Mouse (Mus musculus): ENCODE measurements around the gene Baiap2. TPM values are rescaled to one million over a fixed set of nuclear protein-coding genes. Genes with fewer than 3 reads are reported as not detected.
A peak's percentile ranks its signal among the peaks of the same experiment; 100 is the strongest.

Baiap2 gene
- total RNA-seq, 4 experiments from 2014 or later: 0.56 to 1.7 (median 1.2) TPM

- peak; percentile 53 to 54 for DNase-seq (ENCODE audit: low spot score in 2 of 2)
Observed at GRCm38 (mm10) chr11:119919897-119920296, 22.7 kb upstream of the Baiap2 start.

GRCm38 (mm10) chr11:119920668-119921067 is 21.9 kb upstream of the Baiap2 start:
- no peak for DNase-seq (ENCODE audit: low spot score in 2 of 2)

GRCm38 (mm10) chr11:119925176-119925575 is 17.4 kb upstream of the Baiap2 start:
- no peak for DNase-seq (ENCODE audit: low spot score in 2 of 2)

GRCm38 (mm10) chr11:119926762-119927161 is 15.8 kb upstream of the Baiap2 start:
- DNase-seq (ENCODE audit: low spot score in 2 of 2): no peak

- DNase-seq (ENCODE audit: low spot score in 2 of 2): no peak
Observed at GRCm38 (mm10) chr11:119928023-119928681, 14.4 kb upstream of the Baiap2 start.

GRCm38 (mm10) chr11:119929603-119930265 is 12.8 kb upstream of the Baiap2 start:
- no peak for DNase-seq (ENCODE audit: low spot score in 2 of 2)

- DNase-seq (ENCODE audit: low spot score in 2 of 2): no peak
Observed at GRCm38 (mm10) chr11:119931809-119932208, 10.8 kb upstream of the Baiap2 start.

- DNase-seq (ENCODE audit: low spot score in 2 of 2): peak; percentile 28 to 51
Observed at GRCm38 (mm10) chr11:119933142-119933541, 9.4 kb upstream of the Baiap2 start.

GRCm38 (mm10) chr11:119933819-119934583 is 8.6 kb upstream of the Baiap2 start:
- DNase-seq (ENCODE audit: low spot score in 2 of 2): no peak

GRCm38 (mm10) chr11:119934773-119935172 is 7.8 kb upstream of the Baiap2 start:
- no peak for DNase-seq (ENCODE audit: low spot score in 2 of 2)

GRCm38 (mm10) chr11:119935457-119935856 is 7.1 kb upstream of the Baiap2 start:
- peak; percentile 38 to 44 for DNase-seq (ENCODE audit: low spot score in 2 of 2)

- no peak for DNase-seq (ENCODE audit: low spot score in 2 of 2)
Observed at GRCm38 (mm10) chr11:119936456-119936855, 6.1 kb upstream of the Baiap2 start.

GRCm38 (mm10) chr11:119937216-119937615 is 5.3 kb upstream of the Baiap2 start:
- no peak for DNase-seq (ENCODE audit: low spot score in 2 of 2)

- DNase-seq (ENCODE audit: low spot score in 2 of 2): no peak
Observed at GRCm38 (mm10) chr11:119937772-119938502, 4.6 kb upstream of the Baiap2 start.

- no peak for DNase-seq (ENCODE audit: low spot score in 2 of 2)
Observed at GRCm38 (mm10) chr11:119939073-119939710, 3.4 kb upstream of the Baiap2 start.

- no peak for DNase-seq (ENCODE audit: low spot score in 2 of 2)
Observed at GRCm38 (mm10) chr11:119939711-119940106, 2.9 kb upstream of the Baiap2 start.

- DNase-seq (ENCODE audit: low spot score in 2 of 2): no peak
Observed at GRCm38 (mm10) chr11:119940142-119940541, 2.4 kb upstream of the Baiap2 start.

- no peak for DNase-seq (ENCODE audit: low spot score in 2 of 2)
Observed at GRCm38 (mm10) chr11:119941794-119942193, 769 bp upstream of the Baiap2 start.

- no peak for DNase-seq (ENCODE audit: low spot score in 2 of 2)
Observed at GRCm38 (mm10) chr11:119942201-119942726, 299 bp upstream of the Baiap2 start.

- DNase-seq (ENCODE audit: low spot score in 2 of 2): no peak
Observed at GRCm38 (mm10) chr11:119943428-119943988, 945 bp downstream of the Baiap2 start.

All from gastrocnemius, adult 8-10 months (tissue).